Mouse (Mus musculus) left cerebral cortex, postnatal 36 days (tissue): Measurements from ENCODE around the gene Fam83d. TPM values are rescaled to one million over a fixed set of nuclear protein-coding genes. Genes with fewer than 3 reads are reported as not detected.
A peak's percentile ranks its signal among the peaks of the same experiment; 100 is the strongest.
"Not testable (repeated sequence)": the region's sequence is repeated elsewhere in the genome, so short reads cannot be mapped to it uniquely, and the experiment has no call there.

ENCODE experiments used
- DNase-seq, 2 experiments: peaks; one replicate each; pipeline ENCODE4 v3.0.0; 2021 to 2022; ENCODE audit warnings: low spot score in 2 of 2, mixed read lengths in 1 of 2
- intact Hi-C: fragments of 180-260 bp; cut with DNase I; formaldehyde crosslinking; loops from one replicate; pipeline ENCODE4 v1.15.1; 2025
- total RNA-seq, 2 experiments: library from RNA; stranded (reverse); gene quantifications; 2 replicates each; pipeline ENCODE4 v1.2.3; 2021

Fam83d gene
- total RNA-seq: 1 to 10 TPM; 1.6 to 2.2 TPM

GRCm38 (mm10) chr2:158767742-158768339 is at the start of gene Fam83d:
Gene Fam83d, plus strand, starts transcription at chr2:158768093.
- DNase-seq: peak; percentile 87 to 91
- intact Hi-C loops: no loop called here

DNA sequence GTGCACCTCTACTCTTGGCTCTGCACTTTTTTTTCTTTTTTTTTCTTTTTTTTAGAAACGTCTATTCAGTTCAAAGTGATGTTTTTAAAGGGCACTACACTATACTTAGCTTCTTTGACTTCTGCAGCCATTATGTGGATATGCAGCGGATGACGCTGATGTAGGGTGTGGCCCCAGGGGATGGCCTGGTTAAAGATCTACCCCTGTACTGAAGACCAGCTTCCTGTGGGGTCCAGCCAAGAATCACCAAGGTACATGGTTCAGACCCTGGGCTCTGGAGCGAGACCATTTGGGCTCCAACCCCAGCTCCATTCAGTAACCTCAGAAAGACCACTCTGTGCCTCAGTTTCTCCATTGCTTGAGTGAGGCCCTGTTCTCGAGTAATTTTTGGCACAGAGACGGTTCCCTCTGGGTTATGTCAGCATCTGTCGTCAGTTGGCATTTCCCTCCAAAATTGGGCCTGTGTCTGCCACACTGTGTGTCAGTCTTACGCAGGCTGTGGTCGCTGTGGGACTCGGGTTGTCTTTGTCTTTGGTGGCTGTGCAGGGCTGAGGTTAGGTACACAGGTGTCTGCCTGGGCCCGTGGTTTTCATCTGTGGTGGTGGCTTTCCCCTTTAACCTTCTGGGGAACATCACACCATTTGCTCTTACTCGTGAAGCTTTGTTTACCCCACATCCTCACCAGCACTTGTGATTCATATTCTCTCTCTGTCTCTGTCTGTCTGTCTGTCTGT is 48.9 kb upstream of the Fam83d start:
- no peak for DNase-seq
- intact Hi-C loops: no loop called here

DNA sequence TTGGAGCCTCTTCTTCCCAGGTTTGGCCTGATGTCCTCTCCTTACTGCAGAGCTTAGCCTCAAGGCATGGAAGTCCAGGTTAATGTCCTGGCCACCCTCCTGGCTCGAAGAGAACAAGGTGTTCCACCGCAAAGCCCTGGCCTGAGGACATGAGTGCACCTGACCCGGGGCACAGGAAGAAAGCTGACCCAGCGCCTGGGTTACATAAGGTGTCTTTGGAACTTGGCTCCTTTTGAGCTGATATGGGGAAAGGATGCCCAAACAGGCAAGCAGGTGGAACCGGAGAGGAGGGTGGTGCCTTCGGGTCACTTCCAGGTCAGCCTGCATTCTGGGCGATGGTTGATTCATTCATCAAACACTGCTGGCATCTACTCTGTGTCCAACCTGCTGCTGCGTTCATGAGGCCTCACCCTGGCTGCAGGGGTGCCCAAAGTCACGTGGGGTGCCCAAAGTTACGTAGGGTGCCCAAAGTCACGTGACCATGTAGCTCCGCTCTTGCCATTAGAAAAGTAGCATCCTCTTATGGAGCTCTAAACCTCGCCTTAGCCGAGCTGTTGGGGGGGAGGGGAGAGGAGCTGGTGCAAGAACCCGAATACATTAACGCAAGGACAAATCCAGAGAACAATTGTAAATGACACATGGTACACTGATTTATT is 47.0 kb upstream of the Fam83d start:
- intact Hi-C loops: loop anchor here (5.0 kb wide), 1 partner anchor 34 kb away; no protein-coding TSS in a partner anchor
- DNase-seq: no peak

GRCm38 (mm10) chr2:158721481-158721880 is 46.4 kb upstream of the Fam83d start:
- intact Hi-C loops: loop anchor here (5.0 kb wide), 1 partner anchor 34 kb away; no protein-coding TSS in a partner anchor
- no peak for DNase-seq

DNA sequence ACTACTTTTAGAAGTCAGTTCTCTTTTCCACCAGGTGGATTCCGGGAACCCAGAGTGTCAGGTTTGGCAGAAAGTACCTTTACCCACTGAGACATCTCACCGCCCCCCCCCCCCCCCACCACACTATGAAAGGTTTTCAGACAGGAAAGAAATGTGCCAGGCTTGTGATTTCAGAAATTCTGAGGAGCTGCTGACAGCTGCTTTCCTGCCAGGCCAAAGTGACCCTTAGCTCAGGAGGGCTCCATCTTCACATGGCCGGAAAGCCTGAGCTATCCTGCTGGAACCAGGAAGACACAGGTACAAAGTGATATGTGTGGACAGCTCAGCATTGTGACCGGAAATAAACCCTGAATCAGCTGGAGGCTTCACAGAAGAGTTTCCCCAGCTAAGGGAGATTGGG is 45.8 kb upstream of the Fam83d start:
- intact Hi-C loops: loop anchor here (5.0 kb wide), 1 partner anchor 35 kb away; no protein-coding TSS in a partner anchor
- no peak for DNase-seq

- DNase-seq: peak in 1 of 2 experiments; percentile 44
Observed at GRCm38 (mm10) chr2:158722991-158723551, 44.8 kb upstream of the Fam83d start.

DNA sequence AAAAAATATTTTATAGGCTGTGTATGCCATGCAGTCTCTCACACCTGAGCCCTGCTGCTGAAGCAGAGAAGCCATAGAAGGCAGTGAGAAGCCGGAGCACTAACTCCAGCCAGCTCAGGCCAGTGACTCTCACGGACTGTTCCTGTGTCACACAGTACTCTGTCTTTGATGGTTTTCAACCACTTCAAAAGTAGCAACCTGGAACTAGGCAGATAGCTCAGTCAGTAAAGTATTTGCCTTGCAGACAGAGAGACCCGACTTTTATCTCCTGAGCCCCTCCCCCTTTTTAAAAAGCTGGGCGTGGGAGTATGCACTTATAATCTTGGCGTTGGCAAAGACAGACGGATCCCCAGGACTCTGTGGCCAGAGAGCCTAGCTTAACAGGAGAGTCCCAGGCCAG is 44.1 kb upstream of the Fam83d start:
- intact Hi-C loops: loop anchor here (5.0 kb wide), 1 partner anchor 37 kb away; no protein-coding TSS in a partner anchor

More at GRCm38 (mm10) chr2:158722991-158723551, 44.8 kb upstream of the Fam83d start:
- intact Hi-C loops: loop anchor here (5.0 kb wide), 1 partner anchor 36 kb away; no protein-coding TSS in a partner anchor

DNA sequence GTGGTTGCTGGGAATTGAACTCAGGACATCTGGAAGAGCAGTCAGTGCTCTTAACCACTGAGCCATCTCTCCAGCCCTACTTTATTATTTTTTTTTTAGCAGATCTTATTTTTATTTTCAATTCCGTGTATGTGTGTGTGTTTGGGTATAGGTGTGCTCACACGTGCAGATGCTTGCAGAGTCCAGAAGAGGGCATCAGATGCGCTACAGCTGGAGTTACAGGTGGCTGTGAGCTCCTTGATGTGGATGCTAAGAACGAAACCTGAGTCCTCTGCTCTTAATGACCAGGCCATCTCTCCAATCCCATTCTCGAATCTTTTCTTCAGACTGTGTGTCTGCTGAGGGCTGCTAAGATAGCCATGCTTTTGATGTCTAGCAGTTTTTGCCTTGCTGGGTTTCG is 41.6 kb upstream of the Fam83d start:
- no peak for DNase-seq
- intact Hi-C loops: no loop called here

More for the DNA sequence above, 44.1 kb upstream of the Fam83d start:
- no peak for DNase-seq

- intact Hi-C loops: no loop called here
- no peak for DNase-seq
Observed at GRCm38 (mm10) chr2:158728061-158728815, 39.7 kb upstream of the Fam83d start.

GRCm38 (mm10) chr2:158730896-158731295 is 37.0 kb upstream of the Fam83d start:
- no peak for DNase-seq
- intact Hi-C loops: no loop called here

- intact Hi-C loops: no loop called here
- no peak for DNase-seq
Observed at GRCm38 (mm10) chr2:158732521-158732920, 35.4 kb upstream of the Fam83d start.

DNA sequence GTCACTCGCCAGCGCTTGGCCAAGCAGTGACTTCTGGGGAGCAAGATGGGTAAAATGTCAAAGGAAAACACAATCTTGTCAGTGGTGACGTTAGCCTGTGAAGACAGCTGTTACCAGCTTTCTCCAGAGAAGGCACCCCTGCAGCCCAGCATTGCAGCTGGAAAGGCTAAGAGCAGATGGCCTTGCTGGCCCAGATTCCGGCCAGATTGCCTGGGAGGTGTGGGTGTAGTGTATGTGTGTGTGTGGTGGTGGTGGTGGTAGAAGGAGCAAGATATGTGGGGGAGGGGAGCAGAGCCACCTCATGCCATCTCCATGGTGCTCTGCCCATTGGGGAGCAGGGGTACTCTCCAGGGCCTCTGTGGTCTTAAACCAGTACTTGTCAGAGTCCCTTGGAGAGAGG is 34.8 kb upstream of the Fam83d start:
- intact Hi-C loops: no loop called here
- no peak for DNase-seq

- no peak for DNase-seq
- intact Hi-C loops: no loop called here
Observed at GRCm38 (mm10) chr2:158733914-158734313, 34.0 kb upstream of the Fam83d start.

DNA sequence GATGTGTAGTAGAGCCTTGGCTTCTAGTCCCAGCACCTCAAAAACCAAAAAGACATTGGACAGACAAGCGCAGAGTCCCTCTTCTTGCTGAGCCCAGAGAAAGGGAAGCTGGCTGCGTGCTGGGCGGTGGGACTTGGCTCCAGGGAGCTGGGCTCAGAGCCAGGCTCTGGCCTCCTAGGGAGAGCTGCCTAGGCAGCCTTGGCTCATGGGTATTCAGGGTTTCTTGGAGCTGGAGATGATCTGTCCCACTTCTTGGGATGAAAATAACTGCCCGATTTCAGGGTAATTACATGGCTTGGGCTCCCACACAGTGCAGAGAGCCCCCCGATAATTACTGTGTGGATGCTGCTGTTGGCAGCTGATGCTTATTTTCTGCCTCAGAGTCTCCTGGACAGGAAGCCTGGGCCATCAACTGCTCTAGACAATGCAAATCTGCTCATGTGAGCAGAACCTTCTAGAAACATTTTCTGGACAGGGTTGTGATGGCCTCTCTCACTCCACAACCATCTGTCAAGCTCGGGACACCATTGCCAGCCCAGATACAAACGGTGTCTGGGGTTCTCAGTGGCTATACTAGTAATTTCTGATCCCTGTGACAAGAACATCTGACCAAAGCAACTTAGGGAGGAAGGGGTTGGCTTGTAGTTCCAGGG is 33.3 kb upstream of the Fam83d start:
- DNase-seq: peak; percentile 58 to 59
- intact Hi-C loops: no loop called here

GRCm38 (mm10) chr2:158735340-158735739 is 32.6 kb upstream of the Fam83d start:
- no peak for DNase-seq
- intact Hi-C loops: no loop called here

DNA sequence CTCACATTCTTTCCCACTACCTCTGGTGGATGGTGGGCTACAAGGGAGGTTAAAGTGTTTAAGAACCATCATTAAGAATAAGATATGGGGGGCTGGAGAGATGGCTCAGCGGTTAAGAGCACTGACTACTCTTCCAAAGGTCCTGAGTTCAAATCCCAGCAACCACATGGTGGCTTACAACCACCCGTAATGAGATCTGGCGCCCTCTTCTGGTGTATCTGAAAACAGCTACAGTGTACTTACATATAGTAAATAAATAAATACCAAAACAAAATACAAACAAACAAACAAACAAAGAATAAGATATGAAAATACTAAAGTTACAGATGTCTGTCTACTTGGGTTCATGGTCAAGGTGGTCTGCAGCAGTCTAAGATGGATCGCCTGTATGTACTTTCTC is 31.6 kb upstream of the Fam83d start:
- DNase-seq, intact Hi-C loops: not testable (repeated sequence)

- no peak for DNase-seq
- intact Hi-C loops: no loop called here
Observed at GRCm38 (mm10) chr2:158738591-158738990, 29.3 kb upstream of the Fam83d start.

DNA sequence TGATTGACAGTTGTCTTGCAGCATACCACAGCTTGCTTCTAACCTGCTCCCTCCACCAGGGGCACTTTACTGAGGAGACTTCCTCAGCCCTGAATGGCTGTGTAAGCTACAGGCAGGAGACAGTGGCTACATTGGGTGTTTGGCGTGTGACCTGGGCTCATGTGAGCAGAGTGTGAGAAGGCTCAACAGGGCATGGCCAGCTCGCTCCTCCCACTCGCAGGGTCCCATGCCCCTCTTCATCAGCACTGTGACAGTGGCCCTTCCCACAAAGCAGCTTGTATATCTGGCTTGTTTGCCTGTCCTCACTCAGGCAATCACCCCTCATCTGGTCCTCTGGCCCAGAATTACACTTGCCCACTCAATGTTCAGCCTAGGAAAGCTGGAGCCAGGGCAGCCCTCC is 28.8 kb upstream of the Fam83d start:
- intact Hi-C loops: no loop called here
- DNase-seq: no peak

DNA sequence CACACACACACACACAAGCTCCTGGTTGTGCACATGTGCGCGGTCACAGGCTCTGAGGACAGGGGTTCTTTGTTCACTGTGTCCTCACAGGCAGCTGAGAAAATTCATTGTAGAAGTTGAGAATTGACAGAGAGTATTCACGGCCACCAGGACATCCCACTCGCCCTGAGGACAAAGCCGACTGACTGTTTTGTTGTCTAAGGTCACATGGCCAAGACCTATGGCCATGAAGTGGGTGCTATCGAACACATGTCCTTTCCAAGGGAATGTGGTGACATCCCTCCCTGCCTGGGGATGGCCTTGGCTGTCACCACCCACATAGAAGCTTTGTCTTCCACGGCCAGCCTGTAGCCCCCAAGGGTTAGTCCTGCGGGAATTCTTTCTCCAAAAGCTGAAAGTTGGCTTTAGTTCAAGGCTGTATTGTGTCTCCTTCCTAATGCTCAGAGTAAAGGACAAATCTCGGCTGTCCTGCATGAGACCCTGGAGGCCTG is 26.8 kb upstream of the Fam83d start:
- DNase-seq: no peak

More for the DNA sequence above, 26.8 kb upstream of the Fam83d start:
- intact Hi-C loops: no loop called here
